Mouse (Mus musculus): ENCODE measurements around the gene Srbd1. TPM values are rescaled to one million over a fixed set of nuclear protein-coding genes. Genes with fewer than 3 reads are reported as not detected.

Gene Srbd1
- total and polyA plus RNA-seq, 2 experiments from 2014 or later, result 7.4 to 12.1 TPM

DNA sequence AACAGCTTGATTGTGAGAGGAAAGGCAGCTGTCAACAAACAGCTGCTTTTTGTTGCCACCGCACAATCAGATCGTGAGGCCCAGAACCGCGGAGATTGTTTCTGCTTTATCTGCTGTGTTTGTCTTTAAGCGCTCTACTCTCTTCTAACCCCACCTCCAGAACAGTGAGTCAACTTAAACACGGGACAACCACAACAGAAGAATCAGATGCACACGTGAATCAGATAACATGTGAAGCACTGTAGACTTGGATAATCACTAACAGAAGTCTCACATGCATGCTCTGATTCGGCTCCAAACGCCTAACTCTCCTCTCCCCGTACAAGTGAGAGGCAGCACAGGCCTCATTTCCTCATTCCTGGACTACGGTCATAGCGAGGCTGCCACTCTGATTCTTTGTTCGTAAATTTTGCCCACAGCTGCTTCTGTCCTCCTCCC, 106.7 kb downstream of the Srbd1 start:
- Histone ChIP-seq H3K4me3 (ENCODE audit: low read length) (no peak overlapping the region), H3K9ac (replicated peaks; ENCODE audit: low read length) (no peak overlapping the region), H3K4me2 (ENCODE audit: low read depth, low read length) (no peak overlapping the region), H3K4me1 (ENCODE audit: insufficient read depth, low read length) (no peaks in the 10 kb centered on the region), H3K36me3 (ENCODE audit: insufficient read depth, low read length) (no peaks in the 10 kb centered on the region), H3K27ac (no peak overlapping the region), H3K9me3 (ENCODE audit: low read length) (no peaks in the 10 kb centered on the region), H3K27me3 (ENCODE audit: insufficient read depth, low read length) (no peaks in the 10 kb centered on the region)
- DNase-seq (ENCODE audit: low spot score), result no peak
- 67% methylated on average over 13 of the region's 13 CpGs for WGBS
- no peak for TF ChIP-seq CTCF (IDR thresholded peaks at IDR 0.05; ENCODE audit: low read depth)
- no peak for ATAC-seq

DNA sequence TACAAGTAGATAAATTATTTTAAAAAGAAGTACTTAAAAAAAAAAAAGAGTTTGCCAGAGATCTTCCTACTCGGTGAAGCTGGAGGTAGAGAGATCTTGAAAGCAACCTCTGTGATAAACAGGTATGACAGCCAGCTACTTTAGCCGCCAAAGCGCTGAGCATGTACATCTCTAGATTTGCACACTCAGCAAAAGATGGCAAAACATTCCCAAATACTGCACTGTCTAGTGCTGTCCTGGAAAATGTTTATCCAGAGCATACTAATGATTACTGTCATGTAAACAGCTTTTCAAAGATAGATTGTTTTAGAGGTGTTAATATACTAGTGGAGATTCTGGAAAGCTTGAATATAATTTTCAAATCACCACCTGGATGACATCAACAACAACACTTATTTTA, 109.4 kb downstream of the Srbd1 start:
- Histone ChIP-seq H3K4me3 (ENCODE audit: low read length) (no peak overlapping the region), H3K27me3 (ENCODE audit: insufficient read depth, low read length) (no peaks in the 10 kb centered on the region), H3K4me1 (ENCODE audit: insufficient read depth, low read length) (no peaks in the 10 kb centered on the region), H3K9ac (replicated peaks; ENCODE audit: low read length) (no peak overlapping the region), H3K9me3 (ENCODE audit: low read length) (no peaks in the 10 kb centered on the region), H3K36me3 (ENCODE audit: insufficient read depth, low read length) (no peaks in the 10 kb centered on the region), H3K27ac (no peak overlapping the region), H3K4me2 (ENCODE audit: low read depth, low read length) (no peak overlapping the region)
- WGBS, result 89% methylated on average over 3 of the region's 3 CpGs
- no peak for TF ChIP-seq CTCF (IDR thresholded peaks at IDR 0.05; ENCODE audit: low read depth)
- DNase-seq (ENCODE audit: low spot score), result no peak
- no peak for ATAC-seq

DNA sequence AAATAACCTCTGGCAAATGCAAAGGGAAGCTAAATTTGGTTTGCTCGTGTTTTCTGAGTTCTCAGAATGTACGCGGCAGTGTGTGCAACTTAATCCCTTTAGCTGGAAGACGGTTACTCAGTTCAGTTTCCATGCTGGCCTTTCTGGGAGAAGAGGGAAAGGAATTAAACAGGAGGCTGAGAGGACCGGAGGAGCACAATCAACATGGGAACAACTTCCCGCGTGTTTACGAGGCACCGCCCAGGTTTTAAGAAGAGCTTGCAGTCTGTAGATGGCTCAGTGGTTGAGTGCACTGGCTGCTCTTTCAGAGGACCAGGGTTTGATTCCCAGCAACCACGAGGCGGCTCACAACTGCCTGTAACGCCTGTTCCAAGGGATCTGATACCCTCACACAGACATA, 109.8 kb downstream of the Srbd1 start:
- Histone ChIP-seq H3K9ac (replicated peaks; ENCODE audit: low read length) (no peak overlapping the region), H3K4me1 (ENCODE audit: insufficient read depth, low read length) (no peaks in the 10 kb centered on the region), H3K27ac (no peak overlapping the region), H3K9me3 (ENCODE audit: low read length) (no peaks in the 10 kb centered on the region), H3K4me3 (ENCODE audit: low read length) (no peak overlapping the region), H3K27me3 (ENCODE audit: insufficient read depth, low read length) (no peaks in the 10 kb centered on the region), H3K36me3 (ENCODE audit: insufficient read depth, low read length) (no peaks in the 10 kb centered on the region), H3K4me2 (ENCODE audit: low read depth, low read length) (no peak overlapping the region)
- DNase-seq (ENCODE audit: low spot score) (no peak), ATAC-seq (no peak)
- 89% methylated on average over 12 of the region's 12 CpGs for WGBS
- TF ChIP-seq CTCF (IDR thresholded peaks at IDR 0.05; ENCODE audit: low read depth), result no peak

- 88% methylated on average over 6 of the region's 6 CpGs for WGBS
- no peak overlapping the region for H3K4me2 ChIP-seq (ENCODE audit: low read depth, low read length)
- H3K36me3 ChIP-seq (ENCODE audit: insufficient read depth, low read length), result no peaks in the 10 kb centered on the region
These were observed 110.3 kb downstream of the Srbd1 start for GRCm38 (mm10) chr17:86034641-86035040.

GRCm38 (mm10) chr17:86032113-86032714, 112.8 kb downstream of the Srbd1 start:
- ATAC-seq (no peak), DNase-seq (ENCODE audit: low spot score) (no peak)
- H3K4me2 ChIP-seq (ENCODE audit: low read depth, low read length), result no peak overlapping the region
- H3K9ac ChIP-seq (replicated peaks; ENCODE audit: low read length), result no peak overlapping the region
- H3K27me3 ChIP-seq (ENCODE audit: insufficient read depth, low read length), result no peaks in the 10 kb centered on the region
- H3K4me1 ChIP-seq (ENCODE audit: insufficient read depth, low read length), result no peaks in the 10 kb centered on the region
- no peak for TF ChIP-seq CTCF (IDR thresholded peaks at IDR 0.05; ENCODE audit: low read depth)
- no peaks in the 10 kb centered on the region for H3K36me3 ChIP-seq (ENCODE audit: insufficient read depth, low read length)
- H3K4me3 ChIP-seq (ENCODE audit: low read length), result no peak overlapping the region
- no peaks in the 10 kb centered on the region for H3K9me3 ChIP-seq (ENCODE audit: low read length)
- H3K27ac ChIP-seq, result no peak overlapping the region
- 86% methylated on average over 3 of the region's 3 CpGs for WGBS

More at GRCm38 (mm10) chr17:86034641-86035040, 110.3 kb downstream of the Srbd1 start:
- Histone ChIP-seq H3K27me3 (ENCODE audit: insufficient read depth, low read length) (no peaks in the 10 kb centered on the region), H3K4me1 (ENCODE audit: insufficient read depth, low read length) (no peaks in the 10 kb centered on the region), H3K27ac (no peak overlapping the region), H3K9me3 (ENCODE audit: low read length) (no peaks in the 10 kb centered on the region), H3K9ac (replicated peaks; ENCODE audit: low read length) (no peak overlapping the region), H3K4me3 (ENCODE audit: low read length) (no peak overlapping the region)
- no peak for DNase-seq (ENCODE audit: low spot score)
- TF ChIP-seq CTCF (IDR thresholded peaks at IDR 0.05; ENCODE audit: low read depth), result no peak
- no peak for ATAC-seq

DNA sequence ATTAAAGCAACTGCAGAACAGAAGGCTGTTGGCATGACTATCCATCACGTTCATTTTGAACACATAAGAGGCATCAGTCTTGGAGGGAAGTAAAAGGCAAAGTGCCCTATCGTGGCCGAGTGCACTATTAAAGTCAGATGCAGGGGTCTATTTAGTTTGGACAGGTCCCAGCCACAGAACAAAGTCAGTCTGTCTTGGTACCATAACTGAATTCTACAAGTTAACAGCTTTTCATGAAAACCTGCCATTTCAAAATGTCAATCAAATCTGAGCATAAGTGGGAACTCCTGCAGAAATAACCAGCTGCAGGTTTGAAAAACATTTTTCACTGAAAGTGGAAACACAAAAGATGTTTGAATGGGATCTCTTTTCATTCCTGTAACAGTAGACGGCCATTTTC, 115.0 kb downstream of the Srbd1 start:
- ATAC-seq, result no peak
- Histone ChIP-seq H3K27ac (no peak overlapping the region), H3K27me3 (ENCODE audit: insufficient read depth, low read length) (no peaks in the 10 kb centered on the region), H3K9ac (replicated peaks; ENCODE audit: low read length) (no peak overlapping the region), H3K4me2 (ENCODE audit: low read depth, low read length) (no peak overlapping the region), H3K4me1 (ENCODE audit: insufficient read depth, low read length) (no peaks in the 10 kb centered on the region), H3K4me3 (ENCODE audit: low read length) (no peak overlapping the region), H3K9me3 (ENCODE audit: low read length) (no peaks in the 10 kb centered on the region), H3K36me3 (ENCODE audit: insufficient read depth, low read length) (no peaks in the 10 kb centered on the region)
- no peak for TF ChIP-seq CTCF (IDR thresholded peaks at IDR 0.05; ENCODE audit: low read depth)
- 44% methylated on average over 4 of the region's 4 CpGs for WGBS
- DNase-seq (ENCODE audit: low spot score), result no peak

GRCm38 (mm10) chr17:86029175-86029574, 115.8 kb downstream of the Srbd1 start:
- no peaks in the 10 kb centered on the region for H3K9me3 ChIP-seq (ENCODE audit: low read length)
- 90% methylated on average over 1 of the region's 1 CpGs for WGBS
- TF ChIP-seq CTCF (IDR thresholded peaks at IDR 0.05; ENCODE audit: low read depth), result no peak
- no peak overlapping the region for H3K4me2 ChIP-seq (ENCODE audit: low read depth, low read length)
- no peaks in the 10 kb centered on the region for H3K4me1 ChIP-seq (ENCODE audit: insufficient read depth, low read length)
- H3K9ac ChIP-seq (replicated peaks; ENCODE audit: low read length), result no peak overlapping the region
- no peak overlapping the region for H3K4me3 ChIP-seq (ENCODE audit: low read length)
- no peaks in the 10 kb centered on the region for H3K27me3 ChIP-seq (ENCODE audit: insufficient read depth, low read length)
- ATAC-seq, result no peak
- H3K27ac ChIP-seq, result no peak overlapping the region
- DNase-seq (ENCODE audit: low spot score), result no peak
- H3K36me3 ChIP-seq (ENCODE audit: insufficient read depth, low read length), result no peaks in the 10 kb centered on the region

Data from hindbrain, postnatal 0 days (tissue).